Mouse (Mus musculus) C2C12 (cell line): ENCODE measurements at regions not wholly inside any gene's neighbourhood (a gene's known extent, or its start where the extent isn't known, plus 50 kb on each side); places are given as distances from the start of the nearest gene placed in this dataset.

Experiments
- CEBPB ChIP-seq: IDR thresholded peaks from one replicate; pipeline ENCODE4 v1.6.1; 2011; ENCODE audit warnings: low read depth, mild to moderate bottlenecking, control low read depth, moderate library complexity
- CTCF ChIP-seq: IDR thresholded peaks from one replicate; pipeline ENCODE4 v1.5.1; 2011; ENCODE audit not compliant: control insufficient read depth, insufficient read depth, insufficient read length
- USF1 ChIP-seq: IDR thresholded peaks from one replicate; pipeline ENCODE4 v1.6.1; 2011; ENCODE audit warnings: low read depth, mild to moderate bottlenecking, control low read depth, moderate library complexity

DNA sequence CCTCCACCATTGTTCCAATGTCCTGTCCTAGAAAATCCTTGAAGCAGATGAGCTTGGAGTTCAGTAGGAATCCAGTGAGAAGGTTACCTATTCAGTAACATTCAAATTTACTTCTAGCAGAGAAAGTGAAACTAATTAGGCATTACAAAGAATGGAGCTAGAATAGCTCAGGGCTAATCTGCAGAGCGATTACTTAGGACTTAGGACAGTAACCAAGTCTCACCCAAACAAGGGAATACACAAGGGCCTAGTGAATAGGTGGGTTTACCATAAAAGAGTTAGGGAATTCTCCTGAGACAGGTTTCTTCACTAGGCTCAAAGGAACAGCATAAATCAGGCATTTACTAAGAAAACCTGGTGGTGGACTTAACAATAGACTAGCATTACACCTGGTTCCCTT lies 476.5 kb upstream of the Gm5150 start:
- TF ChIP-seq USF1: no peak
- no peak for TF ChIP-seq CTCF
- no peak for TF ChIP-seq CEBPB
